ENCODE assay signal across 15 mouse cellular contexts in the genomic region with DNA sequence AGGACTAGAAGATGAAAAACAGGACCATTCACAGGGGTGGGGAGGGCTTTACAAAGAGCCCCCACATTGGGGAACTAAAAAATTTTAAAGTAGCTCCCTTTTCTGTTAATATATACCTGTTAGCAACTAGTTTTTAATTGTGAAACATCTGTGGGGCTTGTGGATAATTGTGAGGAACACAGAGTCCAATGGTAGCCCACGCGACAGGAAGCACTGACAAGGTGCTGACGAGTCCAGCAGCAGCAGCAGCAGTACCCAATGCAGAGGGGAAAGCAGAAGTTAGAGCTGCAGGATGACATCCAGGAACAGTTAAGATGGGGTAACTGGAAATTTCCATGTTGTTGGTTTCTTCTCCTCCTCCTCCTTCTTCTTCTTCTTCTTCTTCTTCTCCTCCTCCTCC.
DNase-seq lines count a peak whose midpoint lies in the region; ATAC-seq and TF ChIP-seq lines count a peak whose summit lies in the region.
"Had no signal": no experiment of that assay in that cellular context is flagged by ENCODE, and none has a peak within 500 bp of the region (broad histone marks: within the 10 kb centered on the region; RNA-seq: fewer than 3 reads in every experiment).

No protein-coding gene starts in this region.

- TF ChIP-seq CTCF in MEL (IDR thresholded peaks at IDR 0.05 in 2 of 3, conservative IDR thresholded peaks at IDR 0.05 in 1 of 3; ENCODE audit: control insufficient read depth in 1 of 3, insufficient read depth in 1 of 3, low read depth in 2 of 3, low read length in 3 of 3, poor library complexity in 1 of 3, severe bottlenecking in 1 of 3) = no peak
- TF ChIP-seq CTCF in cerebellum, adult 2 months (IDR thresholded peaks at IDR 0.05; ENCODE audit: borderline replicate concordance, insufficient read depth, low read depth, low read length) = no peak

- no peaks in the 10 kb centered on the region for H3K79me2 ChIP-seq in MEL (ENCODE audit: control insufficient read depth, insufficient read depth, low read length, poor library complexity)

- no peaks in the 10 kb centered on the region for H3K36me3 ChIP-seq in kidney, embryonic 14.5 days (ENCODE audit: control insufficient read depth, insufficient read depth, low read length)
- H3K36me3 ChIP-seq in MEL (ENCODE audit: control insufficient read depth in 1 of 2, insufficient read depth in 2 of 2, low read length in 2 of 2) = peaks cover 0 to 4% of the 10 kb centered on the region in 2 experiments; a peak in 2 of 4 replicates
- H3K36me3 ChIP-seq: forebrain, embryonic 12.5 days; heart, embryonic 13.5 days had no signal

- H3K27me3 ChIP-seq in kidney, embryonic 14.5 days (ENCODE audit: control insufficient read depth, insufficient read depth, low read length) = no peaks in the 10 kb centered on the region
- no peaks in the 10 kb centered on the region for H3K27me3 ChIP-seq in MEL (ENCODE audit: control insufficient read depth in 1 of 2, insufficient read depth in 2 of 2, low read length in 2 of 2)
- no peaks in the 10 kb centered on the region; the same call in 1 of the 2 replicates for H3K27me3 ChIP-seq in cerebellum, adult 2 months (ENCODE audit: control insufficient read depth, insufficient read depth, low read length)
- H3K27me3 ChIP-seq: forebrain, embryonic 12.5 days; heart, embryonic 13.5 days had no signal

- H3K9me3 ChIP-seq in kidney, embryonic 14.5 days (ENCODE audit: control insufficient read depth, low read length) = no peaks in the 10 kb centered on the region
- H3K9me3 ChIP-seq in MEL (replicated peaks; ENCODE audit: insufficient read depth, low read length) = no peaks in the 10 kb centered on the region
- H3K9me3 ChIP-seq: forebrain, embryonic 12.5 days; heart, embryonic 13.5 days had no signal

- DNase-seq in kidney, adult 9 months = no peak
- peak; percentile 69 for DNase-seq in MEL (ENCODE audit: low read depth, low spot score)
- DNase-seq in MN1 (ENCODE audit: low spot score) = no peak
- DNase-seq in cerebellum, adult 2 months = no peak
- DNase-seq: cerebellum, adult 8-10 months; gastrocnemius, postnatal 36 days; heart, postnatal 36 days; liver; retina, postnatal 1 day had no signal

- no peak for ATAC-seq in kidney, embryonic 14.5 days (ENCODE audit: low FRiP score, low TSS enrichment)
- peak; percentile 46 for ATAC-seq in activated CD4-positive, CD25-positive, alpha-beta regulatory T cell, adult 4 months
- peak; percentile 96 for ATAC-seq in megakaryocyte progenitor cell, adult 5-6 weeks (replicated peaks; ENCODE audit: poor library complexity)

- TF ChIP-seq POLR2A in MEL (IDR thresholded peaks at IDR 0.05; ENCODE audit: control insufficient read depth in 1 of 2, insufficient read depth in 1 of 2, low read depth in 1 of 2, low read length in 2 of 2, poor library complexity in 1 of 2) = no peak
- TF ChIP-seq POLR2A in cerebellum, adult 2 months (IDR thresholded peaks at IDR 0.05; ENCODE audit: borderline replicate concordance, insufficient read depth, low read length) = no peak

- H3K9ac ChIP-seq in kidney, embryonic 14.5 days (ENCODE audit: low read depth, low read length) = no peak overlapping the region
- no peak overlapping the region for H3K9ac ChIP-seq in MEL (ENCODE audit: control insufficient read depth, low read depth, low read length, poor library complexity, severe bottlenecking)
- H3K9ac ChIP-seq: forebrain, embryonic 12.5 days; heart, embryonic 13.5 days had no signal

- no peak overlapping the region for H3K4me3 ChIP-seq in kidney, embryonic 14.5 days (ENCODE audit: low read length)
- no peak overlapping the region for H3K4me3 ChIP-seq in MEL (ENCODE audit: control insufficient read depth in 1 of 2, insufficient read depth in 1 of 2, low read depth in 2 of 2, low read length in 2 of 2)
- no peak overlapping the region for H3K4me3 ChIP-seq in cerebellum, adult 2 months (replicated peaks; ENCODE audit: insufficient read depth, low read depth, low read length)
- H3K4me3 ChIP-seq: forebrain, embryonic 12.5 days; heart, embryonic 13.5 days; layer of hippocampus, adult 2 months had no signal

- H3K4me1 ChIP-seq in kidney, embryonic 14.5 days (ENCODE audit: control insufficient read depth, insufficient read depth, low read length) = peaks cover 2% of the 10 kb centered on the region; the same call in 1 of the 2 replicates
- H3K4me1 ChIP-seq in MEL (ENCODE audit: control insufficient read depth in 1 of 2, insufficient read depth in 2 of 2, low read length in 2 of 2) = no peaks in the 10 kb centered on the region; a peak in 1 of 4 replicates
- H3K4me1 ChIP-seq in cerebellum, adult 2 months (ENCODE audit: control insufficient read depth, insufficient read depth, low read length) = no peaks in the 10 kb centered on the region
- H3K4me1 ChIP-seq: heart, embryonic 13.5 days had no signal

- TF ChIP-seq EP300 in MEL (IDR thresholded peaks at IDR 0.05; ENCODE audit: low read depth in 1 of 2, low read length in 2 of 2) = no peak

- 72% methylated on average over 3 of the region's 3 CpGs for WGBS in kidney, embryonic 14.5 days
- WGBS in cerebellum, adult 2 months = 77% methylated on average over 3 of the region's 3 CpGs

- TF ChIP-seq RAD21 in MEL (IDR thresholded peaks at IDR 0.05; ENCODE audit: low read depth, low read length) = no peak

- H3K4me2 ChIP-seq in kidney, embryonic 14.5 days (replicated peaks; ENCODE audit: low read depth, low read length) = no peak overlapping the region
- H3K4me2 ChIP-seq: forebrain, embryonic 12.5 days; heart, embryonic 13.5 days had no signal

- peak overlapping the region; percentile 37; the same call in 1 of the 2 replicates for H3K27ac ChIP-seq in kidney, embryonic 14.5 days (ENCODE audit: low read depth, low read length)
- no peak overlapping the region for H3K27ac ChIP-seq in MEL (ENCODE audit: control insufficient read depth, low read depth, low read length)
- no peak overlapping the region for H3K27ac ChIP-seq in cerebellum, adult 2 months (ENCODE audit: insufficient read depth, low read length)
- H3K27ac ChIP-seq: forebrain, embryonic 12.5 days; heart, embryonic 13.5 days; layer of hippocampus, adult 2 months had no signal

TF ChIP-seq in MEL, 35 proteins besides CTCF, POLR2A, EP300 and RAD21:
- TF ChIP-seq BHLHE40 (IDR thresholded peaks at IDR 0.05; ENCODE audit: borderline replicate concordance, low read depth, low read length) = no peak
- TF ChIP-seq SMC3 (IDR thresholded peaks at IDR 0.05; ENCODE audit: low read depth, low read length) = no peak
- TF ChIP-seq USF1 (IDR thresholded peaks at IDR 0.05; ENCODE audit: low read depth, low read length) = no peak
- no peak for TF ChIP-seq JUND (IDR thresholded peaks at IDR 0.05; ENCODE audit: low read depth, low read length)
- TF ChIP-seq ELF1 (IDR thresholded peaks at IDR 0.05; ENCODE audit: low read depth, low read length) = no peak
- no peak for TF ChIP-seq USF2 (IDR thresholded peaks at IDR 0.05; ENCODE audit: borderline replicate concordance in 1 of 2, insufficient read depth in 1 of 2, low read depth in 1 of 2, low read length in 2 of 2)
- no peak for TF ChIP-seq UBTF (IDR thresholded peaks at IDR 0.05; ENCODE audit: borderline replicate concordance, insufficient read depth, low read depth, low read length)
- TF ChIP-seq MAX (IDR thresholded peaks at IDR 0.05; ENCODE audit: low read length) = no peak
TF ChIP-seq in MEL: peak in this region for 0.
